Mouse (Mus musculus): ENCODE measurements around the gene 4933416C03Rik.

The 4933416C03Rik gene

GRCm38 (mm10) chr10:116078636-116079035, 35.1 kb downstream of the 4933416C03Rik start:
- no peak for DNase-seq

GRCm38 (mm10) chr10:116075954-116076353, 37.8 kb downstream of the 4933416C03Rik start:
- DNase-seq, result no peak

All from lung, postnatal 4 days (tissue).